Mouse (Mus musculus) brain, embryonic 14.5 days (tissue): ENCODE results near the gene AC140267.1.

Experiments used
- CTCF ChIP-seq: fragments of 200-500 bp; IDR thresholded peaks from 2 replicates; pipeline ENCODE4 v1.5.1; 2012; ENCODE audit warnings: inconsistent platforms, mild to moderate bottlenecking, moderate library complexity, borderline replicate concordance; ENCODE audit not compliant: insufficient read depth, insufficient read length; ENCODE audit errors: extremely low read depth
- POLR2A ChIP-seq: fragments of 200-500 bp; IDR thresholded peaks from 2 replicates; pipeline ENCODE4 v1.6.1; 2012; ENCODE audit warnings: mild to moderate bottlenecking, inconsistent platforms, borderline replicate concordance; ENCODE audit not compliant: poor library complexity, insufficient read depth, insufficient read length, severe bottlenecking; ENCODE audit errors: extremely low read depth

DNA sequence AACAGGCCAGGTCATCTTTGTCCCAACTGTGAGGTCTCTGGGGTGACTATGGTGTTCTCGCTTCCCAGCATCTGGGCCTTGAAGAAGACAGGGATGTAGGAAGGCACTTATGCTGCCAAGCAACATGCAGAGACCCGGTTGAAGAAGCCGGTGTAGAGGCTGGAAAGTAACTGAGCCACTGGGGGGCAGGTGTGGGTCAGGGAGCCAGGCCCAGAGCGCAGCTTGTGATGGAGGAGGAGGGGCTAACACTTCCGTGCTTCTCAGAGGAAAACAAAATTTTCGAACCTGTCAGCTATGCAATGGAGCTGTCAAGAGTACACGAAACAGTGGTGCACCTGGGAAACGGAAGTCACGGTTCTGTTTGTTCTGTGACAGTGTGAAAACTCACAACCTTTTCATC, 41.5 kb downstream of the AC140267.1 start:
- TF ChIP-seq CTCF (peak; percentile 52), POLR2A (no peak)
